ENCODE assay signal across 8 mouse cellular contexts in the genomic region with DNA sequence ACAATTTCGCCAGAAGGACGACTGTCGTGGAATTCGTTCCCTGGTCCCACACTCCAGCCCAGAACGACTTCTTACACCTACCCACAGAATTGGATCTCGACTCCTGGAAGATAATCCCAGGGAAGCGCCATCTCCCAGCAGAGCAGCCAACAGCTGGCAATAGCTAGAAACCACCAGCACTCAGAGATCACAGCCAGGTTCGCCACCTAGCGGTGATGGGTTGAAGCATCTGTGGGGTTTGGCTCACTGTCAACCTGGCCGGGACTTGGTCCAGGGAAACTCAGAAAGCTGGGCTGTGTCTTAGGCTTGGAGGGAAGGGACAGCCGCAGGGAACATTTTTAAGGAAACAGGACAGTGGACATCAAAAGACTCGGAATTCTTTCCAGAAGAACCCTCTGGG. TPM values are rescaled to one million over a fixed set of nuclear protein-coding genes. Genes with fewer than 3 reads are reported as not detected.
DNase-seq lines count a peak whose midpoint lies in the region; ATAC-seq lines count a peak whose summit lies in the region.

No protein-coding gene starts in this region.

- H3K4me2 ChIP-seq in forebrain, embryonic 15.5 days (replicated peaks) = peak overlapping the region; percentile 40
- H3K4me2 ChIP-seq in neural tube, embryonic 15.5 days = peak overlapping the region; percentile 53

- H3K9ac ChIP-seq in forebrain, embryonic 15.5 days (replicated peaks) = peak overlapping the region; percentile 30; the same call in 1 of the 2 replicates
- H3K9ac ChIP-seq in neural tube, embryonic 15.5 days (replicated peaks) = peak overlapping the region; percentile 38; the same call in 1 of the 2 replicates

- H3K9me3 ChIP-seq in forebrain, embryonic 15.5 days = no peaks in the 10 kb centered on the region
- H3K9me3 ChIP-seq in neural tube, embryonic 15.5 days (replicated peaks) = no peaks in the 10 kb centered on the region

- H3K36me3 ChIP-seq in forebrain, embryonic 15.5 days = no peaks in the 10 kb centered on the region
- H3K36me3 ChIP-seq in neural tube, embryonic 15.5 days = no peaks in the 10 kb centered on the region

- H3K27ac ChIP-seq in forebrain, embryonic 15.5 days (replicated peaks) = peak overlapping the region; percentile 25; the same call in 1 of the 2 replicates
- H3K27ac ChIP-seq in neural tube, embryonic 15.5 days (replicated peaks) = peak overlapping the region; percentile 63

- peak overlapping the region; percentile 34 for H3K4me3 ChIP-seq in forebrain, embryonic 15.5 days
- peak overlapping the region; percentile 36 for H3K4me3 ChIP-seq in neural tube, embryonic 15.5 days (replicated peaks)

- peak; percentile 85 for DNase-seq in ES-CJ7 (ENCODE audit: low read depth, low spot score)
- peak; percentile 90 for DNase-seq in cerebellum, adult 11 months
- peak; percentile 86 for DNase-seq in heart, postnatal 25 days (ENCODE audit: low spot score)
- DNase-seq in layer of hippocampus, adult 18-20 months (ENCODE audit: low spot score in 2 of 2) = peak; percentile 89 to 97
- peak; percentile 86 to 88 for DNase-seq in lung, adult 18-20 months
- peak; percentile 96 for DNase-seq in testis, postnatal 10 days (ENCODE audit: low spot score)

- WGBS in forebrain, embryonic 15.5 days = 4% methylated on average over 12 of the region's 12 CpGs
- WGBS in neural tube, embryonic 15.5 days = 4% methylated on average over 12 of the region's 12 CpGs

- peaks cover 11% of the 10 kb centered on the region for H3K4me1 ChIP-seq in forebrain, embryonic 15.5 days
- H3K4me1 ChIP-seq in neural tube, embryonic 15.5 days = peaks cover 13% of the 10 kb centered on the region

- H3K27me3 ChIP-seq in forebrain, embryonic 15.5 days = no peaks in the 10 kb centered on the region
- no peaks in the 10 kb centered on the region for H3K27me3 ChIP-seq in neural tube, embryonic 15.5 days (replicated peaks)

- intact Hi-C loops in heart, postnatal 25 days (cut with DNase I) = no loop called here

- ATAC-seq in forebrain, embryonic 15.5 days (replicated peaks) = peak; percentile 80
- peak; percentile 76; the same call in 1 of the 2 replicates for ATAC-seq in neural tube, embryonic 15.5 days (ENCODE audit: low FRiP score)

RNA-seq across cellular contexts. Expression of a gene that starts 19.3 kb away (rescaled TPM):
- polyA plus RNA-seq in forebrain, embryonic 15.5 days (2015; fragmentation: Nextera tagmentation; extraction: Ambion mirVana) = 0.55 and 0.79 TPM in 2 replicates
- under 1 TPM; 0.36 to 0.75 TPM for total RNA-seq in heart, postnatal 25 days (2021)
- total RNA-seq in layer of hippocampus, adult 18-20 months (2021) = 1 to 10 TPM; 3.7 to 3.9 TPM
- 2.9 and 12.0 TPM in 2 replicates for polyA plus RNA-seq in neural tube, embryonic 15.5 days (2015; fragmentation: Nextera tagmentation; extraction: Ambion mirVana)

RNA-seq across cellular contexts. Expression of a gene that starts 32.9 kb away (rescaled TPM):
- 620 and 638 TPM in 2 replicates for polyA plus RNA-seq in forebrain, embryonic 15.5 days (2015; fragmentation: Nextera tagmentation; extraction: Ambion mirVana)
- total RNA-seq in heart, postnatal 25 days (2021) = 100 to 1,000 TPM; 140 to 145 TPM
- 100 to 1,000 TPM; 254 to 262 TPM for total RNA-seq in layer of hippocampus, adult 18-20 months (2021)
- 547 and 548 TPM in 2 replicates for polyA plus RNA-seq in neural tube, embryonic 15.5 days (2015; fragmentation: Nextera tagmentation; extraction: Ambion mirVana)

Comparison
In these comparisons a context has a peak if more than half of its experiments do, and no peak if none do; other contexts are left out.
1. Peak in every context shown above with its lines: DNase-seq, ATAC-seq, H3K4me3 ChIP-seq and H3K27ac ChIP-seq.